Mouse (Mus musculus) midbrain, postnatal 0 days (tissue): ENCODE measurements at regions not wholly inside any gene's neighbourhood (a gene's known extent, or its start where the extent isn't known, plus 50 kb on each side); places are given as distances from the start of the nearest gene placed in this dataset.

Source experiments
- ATAC-seq: fragments of 200-750 bp; cut with Nextera tagmentation; 2 replicates; pipeline ENCODE4 v1.8.0; 2017; ENCODE audit warnings: moderate number of reproducible peaks, mild to moderate bottlenecking, moderate TSS enrichment, moderate library complexity; ENCODE audit not compliant: low FRiP score
- DNase-seq: peaks from one replicate; pipeline ENCODE4 v3.0.0-alpha.2; 2015; ENCODE audit warnings: low spot score
- H3K27ac ChIP-seq: fragments of 300-500 bp; sonication (generic); 2 replicates; pipeline ENCODE4 v1.5.1; 2014; ENCODE audit warnings: low read depth, mild to moderate bottlenecking, low read length, mixed read lengths
- H3K27me3 ChIP-seq: fragments of 300-500 bp; sonication (generic); 2 replicates; pipeline ENCODE4 v1.6.1; 2014; ENCODE audit warnings: low read length, control low read depth, mixed read lengths; ENCODE audit not compliant: insufficient read depth
- H3K36me3 ChIP-seq: fragments of 300-500 bp; sonication (generic); 2 replicates; pipeline ENCODE4 v1.6.1; 2014; ENCODE audit warnings: low read length, control low read depth, mixed read lengths; ENCODE audit not compliant: insufficient read depth
- H3K4me1 ChIP-seq: fragments of 300-500 bp; sonication (generic); 2 replicates; pipeline ENCODE4 v1.6.1; 2014; ENCODE audit warnings: mild to moderate bottlenecking, control low read depth, antibody characterized with exemption, low read length, mixed read lengths; ENCODE audit not compliant: insufficient read depth
- H3K4me2 ChIP-seq: fragments of 300-500 bp; sonication (generic); 2 replicates; pipeline ENCODE4 v1.6.1; 2014; ENCODE audit warnings: low read depth, mild to moderate bottlenecking, low read length, mixed read lengths; ENCODE audit not compliant: poor library complexity, severe bottlenecking
- H3K4me3 ChIP-seq: fragments of 300-500 bp; sonication (generic); 2 replicates; pipeline ENCODE4 v1.5.1; 2014; ENCODE audit warnings: low read depth, mild to moderate bottlenecking, low read length, moderate library complexity
- H3K9ac ChIP-seq: fragments of 300-500 bp; sonication (generic); replicated peaks from 2 replicates; pipeline ENCODE4 v1.6.1; 2014; ENCODE audit warnings: mild to moderate bottlenecking, low read length, moderate library complexity, mixed read lengths; ENCODE audit not compliant: poor library complexity, severe bottlenecking
- H3K9me3 ChIP-seq: fragments of 300-500 bp; sonication (generic); 2 replicates; pipeline ENCODE4 v1.6.1; 2016; ENCODE audit warnings: low read length, control low read depth
- CTCF ChIP-seq: IDR thresholded peaks from 2 replicates; pipeline ENCODE4 v1.5.1; 2016; ENCODE audit warnings: antibody characterized with exemption, mild to moderate bottlenecking
- WGBS: fragments of 180-500 bp; shearing (Covaris S2); extraction: QIAGEN DNeasy Blood & Tissue Kit; methylation state at CpG from one replicate; pipeline ENCODE4 v1.1.7; 2014; 5-methylcytosine and 5-hydroxymethylcytosine counted together

DNA sequence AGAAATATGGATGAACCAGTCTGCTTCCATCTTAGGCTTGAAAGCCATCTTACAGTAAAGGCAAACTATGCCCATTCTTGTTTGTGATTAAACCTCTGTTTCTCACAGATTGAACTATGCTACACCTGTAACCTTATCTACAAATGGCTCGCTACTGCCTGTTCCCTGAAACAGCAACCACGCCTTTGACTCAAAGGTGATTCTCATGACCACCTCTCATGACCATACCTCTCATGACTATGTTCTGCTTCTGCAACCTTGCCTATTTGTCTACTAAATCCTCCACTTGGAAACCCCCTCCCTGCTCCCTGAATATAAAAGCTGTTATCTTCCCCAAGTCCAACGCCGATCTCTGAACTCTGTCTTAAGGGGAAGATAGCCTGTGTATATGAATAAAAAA lies 296.7 kb upstream of the Adgrl2 start:
- Histone ChIP-seq H3K27ac (no peak overlapping the region), H3K4me3 (no peak overlapping the region), H3K27me3 (no peaks in the 10 kb centered on the region), H3K4me1 (no peaks in the 10 kb centered on the region), H3K4me2 (no peak overlapping the region), H3K9me3 (no peaks in the 10 kb centered on the region), H3K9ac (no peak overlapping the region), H3K36me3 (no peaks in the 10 kb centered on the region)
- TF ChIP-seq CTCF = no peak
- WGBS = 97% methylated on average over 4 of the region's 4 CpGs
- DNase-seq (no peak), ATAC-seq (no peak)

DNA sequence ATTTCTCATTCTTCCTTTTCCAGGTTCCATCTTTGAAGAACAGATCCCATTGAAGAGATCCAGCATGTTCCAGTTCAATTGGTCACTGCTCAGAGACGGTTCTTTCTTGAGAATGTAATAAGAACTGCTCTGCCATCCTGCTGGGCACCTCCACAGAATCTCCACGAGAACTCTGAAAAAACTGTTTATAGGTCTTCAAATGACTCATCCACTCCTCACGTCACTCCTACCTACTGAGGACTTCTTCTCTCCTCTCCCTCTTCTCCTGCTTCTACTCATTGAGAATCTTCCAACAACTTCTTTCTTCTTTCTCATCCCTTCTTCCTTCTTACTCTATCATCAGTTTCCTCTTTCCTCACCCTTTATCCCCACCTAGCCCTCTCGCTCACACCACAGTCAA lies 294.6 kb upstream of the Adgrl2 start:
- no peaks in the 10 kb centered on the region for H3K36me3 ChIP-seq
- no peaks in the 10 kb centered on the region for H3K9me3 ChIP-seq
- H3K9ac ChIP-seq = no peak overlapping the region
- no peak overlapping the region for H3K4me2 ChIP-seq
- WGBS = 84% methylated on average over 4 of the region's 4 CpGs
- H3K27me3 ChIP-seq = no peaks in the 10 kb centered on the region
- H3K4me1 ChIP-seq = no peaks in the 10 kb centered on the region
- no peak overlapping the region for H3K27ac ChIP-seq
- no peak for TF ChIP-seq CTCF
- no peak for ATAC-seq
- no peak overlapping the region for H3K4me3 ChIP-seq
- DNase-seq = no peak

DNA sequence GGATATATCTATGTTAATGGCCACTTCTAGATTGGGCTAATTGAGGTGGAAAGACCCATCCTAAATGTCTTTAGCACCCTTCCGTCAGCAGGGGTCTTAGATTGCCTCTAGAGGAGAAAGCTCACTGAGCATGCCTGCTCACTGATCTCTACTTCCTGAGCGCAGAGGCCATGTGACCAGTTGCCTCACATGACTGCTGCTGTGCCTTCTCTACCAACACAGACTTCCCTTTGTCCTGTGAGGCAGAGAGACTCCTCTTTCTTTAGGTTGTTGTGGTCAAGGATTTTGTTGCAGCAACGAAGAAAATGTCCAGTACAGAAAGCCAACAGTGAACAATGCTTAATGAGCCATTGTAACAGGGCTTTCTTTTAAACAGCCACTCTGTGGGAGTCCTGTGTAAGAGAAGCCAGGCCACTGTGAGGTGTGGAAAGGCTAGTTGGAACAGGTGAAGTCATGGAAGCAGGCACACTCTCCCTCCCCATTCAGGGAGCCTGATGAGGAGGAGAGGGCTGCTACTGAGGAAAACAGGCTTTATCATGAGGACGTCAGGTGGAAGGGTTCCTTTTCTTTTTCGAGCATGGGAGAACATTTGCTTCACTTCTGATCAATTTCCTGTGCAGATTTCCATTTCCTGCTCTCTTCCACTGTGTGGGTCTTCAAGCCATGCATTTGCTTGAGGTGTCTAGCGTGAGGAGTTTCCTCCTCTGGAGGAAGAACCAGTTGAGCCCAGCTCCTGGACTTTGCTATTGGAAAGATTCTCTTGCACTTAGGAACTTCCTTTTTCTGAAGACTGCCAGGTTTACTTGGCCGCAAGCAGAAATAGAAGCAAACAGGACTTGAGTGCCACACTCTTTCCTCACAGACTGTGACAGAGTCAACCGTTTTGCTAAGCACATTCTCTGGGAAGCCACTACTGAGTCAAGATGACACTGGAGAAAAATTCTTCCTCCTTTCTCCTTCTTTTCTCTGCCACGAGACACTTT lies 290.7 kb upstream of the Adgrl2 start:
- WGBS = 87% methylated on average over 9 of the region's 9 CpGs
- no peaks in the 10 kb centered on the region for H3K27me3 ChIP-seq
- TF ChIP-seq CTCF = no peak

DNA sequence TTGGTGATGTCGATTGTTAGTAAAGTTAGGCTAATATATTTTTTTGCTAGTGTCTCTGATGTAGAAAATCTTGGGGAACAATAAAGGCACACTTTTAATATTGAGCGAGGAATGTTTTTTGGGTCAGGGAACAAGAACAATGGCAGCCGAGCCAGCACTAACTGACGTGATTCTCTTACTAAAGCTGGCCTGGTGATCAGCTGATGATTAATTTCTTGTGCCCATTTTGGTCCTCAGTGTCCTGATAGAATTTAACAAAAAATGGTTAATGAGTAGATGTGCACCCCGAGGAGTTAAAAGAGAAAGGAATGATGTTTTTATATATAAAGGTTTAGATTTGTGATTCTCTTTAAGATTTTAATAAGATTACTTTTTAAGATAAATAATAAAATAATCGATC lies 289.0 kb upstream of the Adgrl2 start:
- no peaks in the 10 kb centered on the region for H3K9me3 ChIP-seq
- H3K9ac ChIP-seq = no peak overlapping the region
- no peaks in the 10 kb centered on the region for H3K4me1 ChIP-seq
- no peaks in the 10 kb centered on the region for H3K27me3 ChIP-seq
- H3K4me2 ChIP-seq = no peak overlapping the region
- H3K27ac ChIP-seq = no peak overlapping the region
- ATAC-seq (no peak), DNase-seq (no peak)
- H3K4me3 ChIP-seq = no peak overlapping the region
- WGBS = 68% methylated on average over 6 of the region's 6 CpGs
- no peaks in the 10 kb centered on the region for H3K36me3 ChIP-seq
- TF ChIP-seq CTCF = no peak

More for the DNA sequence above, 290.7 kb upstream of the Adgrl2 start:
- no peaks in the 10 kb centered on the region for H3K36me3 ChIP-seq
- no peak overlapping the region for H3K4me3 ChIP-seq
- H3K4me2 ChIP-seq = no peak overlapping the region
- DNase-seq (no peak), ATAC-seq (no peak)
- no peaks in the 10 kb centered on the region for H3K4me1 ChIP-seq
- H3K9me3 ChIP-seq = no peaks in the 10 kb centered on the region
- no peak overlapping the region for H3K27ac ChIP-seq
- no peak overlapping the region for H3K9ac ChIP-seq

DNA sequence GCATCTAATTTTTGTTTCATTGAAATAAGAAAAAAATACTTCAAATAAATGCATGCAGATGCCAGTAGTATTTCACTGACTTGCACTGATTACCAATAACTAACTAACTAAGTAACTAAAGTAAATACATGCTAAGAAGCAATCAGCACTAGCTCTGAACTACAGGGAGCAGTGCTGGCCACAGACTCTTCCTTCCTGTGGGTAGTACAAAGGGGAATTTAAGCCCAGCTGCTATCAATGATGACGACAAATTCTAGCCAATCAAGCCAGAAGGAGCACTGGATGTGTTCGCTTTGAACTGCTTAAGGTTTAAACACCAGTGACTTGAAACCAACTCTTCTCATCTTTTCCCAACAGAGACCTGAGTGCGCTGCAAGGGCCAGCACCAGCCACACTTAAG lies 287.5 kb upstream of the Adgrl2 start:
- no peaks in the 10 kb centered on the region for H3K36me3 ChIP-seq
- H3K4me1 ChIP-seq = no peaks in the 10 kb centered on the region
- no peaks in the 10 kb centered on the region for H3K27me3 ChIP-seq
- H3K9ac ChIP-seq = no peak overlapping the region
- TF ChIP-seq CTCF = no peak
- 77% methylated on average over 3 of the region's 3 CpGs for WGBS
- H3K4me3 ChIP-seq = no peak overlapping the region
- H3K27ac ChIP-seq = no peak overlapping the region
- DNase-seq = no peak
- ATAC-seq = no peak
- H3K9me3 ChIP-seq = no peaks in the 10 kb centered on the region
- H3K4me2 ChIP-seq = no peak overlapping the region

DNA sequence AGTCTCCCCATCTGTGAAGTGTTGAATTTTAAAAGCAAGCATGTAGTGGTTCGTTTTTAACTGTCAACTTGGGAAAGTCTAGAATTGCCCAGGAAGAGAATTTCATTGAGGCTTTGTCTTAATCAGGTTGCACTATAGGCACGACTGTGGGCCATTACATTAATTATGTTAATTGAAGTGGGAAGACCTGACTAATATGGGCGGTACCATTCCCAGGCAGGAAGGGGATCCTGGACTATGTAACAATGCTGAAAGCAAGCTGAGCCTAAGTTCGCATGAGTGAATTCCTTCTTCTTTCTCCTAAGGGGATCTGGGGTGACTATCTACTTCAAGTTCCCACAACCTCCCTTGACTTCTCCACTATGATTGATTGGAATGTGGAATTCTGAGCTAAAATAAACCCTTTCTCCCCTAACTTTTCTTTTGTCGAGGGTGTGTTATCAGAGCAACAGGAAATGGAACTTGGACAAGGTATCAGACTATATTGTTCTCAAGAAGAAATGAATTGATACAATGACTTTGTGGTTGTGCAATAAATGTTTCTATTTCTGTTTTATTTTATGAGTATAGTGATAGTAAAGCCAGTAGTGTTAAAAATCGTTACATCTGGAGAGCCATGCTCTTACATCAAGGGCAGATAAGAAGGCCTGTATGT lies 285.2 kb upstream of the Adgrl2 start:
- WGBS = 84% methylated on average over 6 of the region's 6 CpGs
- no peak for ATAC-seq
- H3K36me3 ChIP-seq = no peaks in the 10 kb centered on the region
- H3K4me1 ChIP-seq = no peaks in the 10 kb centered on the region
- H3K9ac ChIP-seq = no peak overlapping the region
- DNase-seq = no peak
- H3K4me3 ChIP-seq = no peak overlapping the region
- no peak overlapping the region for H3K27ac ChIP-seq
- no peak for TF ChIP-seq CTCF
- no peaks in the 10 kb centered on the region for H3K9me3 ChIP-seq
- no peaks in the 10 kb centered on the region for H3K27me3 ChIP-seq
- no peak overlapping the region for H3K4me2 ChIP-seq
